Mouse (Mus musculus) brain, embryonic 14.5 days (tissue): ENCODE results near the gene Ppp3ca. TPM values are rescaled to one million over a fixed set of nuclear protein-coding genes. Genes with fewer than 3 reads are reported as not detected.

Source experiments
- DNase-seq: peaks from one replicate; pipeline ENCODE4 v3.0.0-alpha.2; 2011; ENCODE audit warnings: low read depth
- CTCF ChIP-seq: fragments of 200-500 bp; IDR thresholded peaks from 2 replicates; pipeline ENCODE4 v1.5.1; 2012; ENCODE audit warnings: inconsistent platforms, mild to moderate bottlenecking, moderate library complexity, borderline replicate concordance; ENCODE audit not compliant: insufficient read depth, insufficient read length; ENCODE audit errors: extremely low read depth
- POLR2A ChIP-seq: fragments of 200-500 bp; IDR thresholded peaks from 2 replicates; pipeline ENCODE4 v1.6.1; 2012; ENCODE audit warnings: mild to moderate bottlenecking, inconsistent platforms, borderline replicate concordance; ENCODE audit not compliant: poor library complexity, insufficient read depth, insufficient read length, severe bottlenecking; ENCODE audit errors: extremely low read depth
- polyA plus RNA-seq: library from polyadenylated mRNA; depleted of rRNA; stranded (reverse); fragments of >200 nt; gene quantifications from 2 replicates; pipeline ENCODE4 v1.2.3, GENCODE M21; 2012

Gene Ppp3ca
- polyA plus RNA-seq, 1 experiment = 78.6 TPM

DNA sequence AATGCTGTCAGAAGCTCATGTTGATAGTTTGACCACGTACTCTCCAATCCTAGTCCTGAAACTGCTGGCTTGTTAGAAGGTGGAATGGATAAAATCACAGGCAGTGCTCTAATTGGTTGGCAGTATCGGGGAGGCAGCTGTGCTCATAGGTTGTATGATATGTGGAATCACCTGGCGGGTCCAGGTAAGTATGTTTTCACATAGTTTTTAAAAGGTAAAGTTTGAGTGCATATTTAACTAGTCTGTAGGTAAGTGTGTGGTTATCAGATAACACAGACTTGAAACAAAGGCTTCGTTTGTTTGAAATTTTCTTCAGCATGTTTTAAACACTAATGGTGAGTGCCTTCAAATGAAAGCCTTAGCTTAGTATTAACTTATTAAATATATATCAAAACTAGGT, 136.0 kb downstream of the Ppp3ca start:
- no peak for DNase-seq
- TF ChIP-seq CTCF = no peak

DNA sequence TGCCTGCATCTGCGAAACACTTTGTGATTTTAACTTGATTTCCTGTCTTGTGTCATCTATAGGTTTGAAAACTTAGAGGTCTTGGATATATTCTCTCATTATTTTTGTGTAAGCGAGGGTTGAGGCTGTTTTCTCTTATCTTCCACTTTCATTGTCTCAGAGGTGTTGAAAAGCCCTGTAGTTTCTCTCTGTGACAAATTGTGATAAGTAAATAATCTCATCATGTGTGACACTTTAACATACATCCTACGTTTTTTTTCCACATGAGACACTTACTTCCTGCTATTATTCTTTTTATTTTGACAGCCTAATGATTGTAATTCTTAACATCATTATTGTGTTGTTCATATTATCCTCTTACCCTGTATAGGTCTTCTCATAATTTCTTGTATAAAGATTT, 140.3 kb downstream of the Ppp3ca start:
- TF ChIP-seq CTCF (no peak), POLR2A (no peak)
- no peak for DNase-seq

DNA sequence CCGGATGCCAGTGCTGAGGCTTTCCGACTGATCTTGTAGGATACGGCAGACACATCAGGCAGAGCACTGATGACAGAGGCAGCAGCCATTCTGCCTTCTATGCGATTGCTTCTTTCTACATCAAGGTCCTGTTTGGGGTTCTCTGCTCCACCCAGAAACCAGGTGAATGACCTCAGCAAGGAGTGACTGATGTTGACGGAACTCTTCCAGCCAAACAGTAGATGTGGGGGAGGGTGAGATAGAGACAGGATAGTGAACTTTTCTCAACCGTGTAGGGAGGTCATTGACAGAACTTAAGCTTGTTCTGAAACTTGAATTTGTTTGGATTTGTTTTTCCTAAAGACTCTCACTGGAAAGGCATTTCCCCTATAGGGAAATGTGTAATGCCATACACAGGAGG, 142.2 kb downstream of the Ppp3ca start:
- no peak for DNase-seq
- TF ChIP-seq CTCF (no peak), POLR2A (no peak)

DNA sequence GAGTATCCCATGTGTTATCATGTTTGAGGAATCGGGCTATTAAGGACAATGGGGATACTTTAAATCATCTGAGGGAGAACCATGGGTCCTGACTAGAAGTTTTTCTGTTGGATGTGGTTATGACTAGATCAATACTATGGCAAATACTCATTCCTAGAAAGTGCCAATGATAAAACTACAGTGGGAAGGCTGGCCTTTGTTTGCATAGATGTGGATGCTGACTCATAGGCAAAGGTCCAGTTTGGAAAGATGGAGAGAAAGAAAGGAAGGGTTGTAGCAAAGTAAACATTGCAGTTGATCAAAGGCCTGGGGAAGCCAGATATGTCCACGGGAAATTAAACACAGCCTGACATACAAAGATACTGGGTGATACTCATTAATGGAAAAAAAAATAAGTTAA, 142.9 kb downstream of the Ppp3ca start:
- TF ChIP-seq CTCF = no peak
- no peak for TF ChIP-seq POLR2A
- DNase-seq = no peak

DNA sequence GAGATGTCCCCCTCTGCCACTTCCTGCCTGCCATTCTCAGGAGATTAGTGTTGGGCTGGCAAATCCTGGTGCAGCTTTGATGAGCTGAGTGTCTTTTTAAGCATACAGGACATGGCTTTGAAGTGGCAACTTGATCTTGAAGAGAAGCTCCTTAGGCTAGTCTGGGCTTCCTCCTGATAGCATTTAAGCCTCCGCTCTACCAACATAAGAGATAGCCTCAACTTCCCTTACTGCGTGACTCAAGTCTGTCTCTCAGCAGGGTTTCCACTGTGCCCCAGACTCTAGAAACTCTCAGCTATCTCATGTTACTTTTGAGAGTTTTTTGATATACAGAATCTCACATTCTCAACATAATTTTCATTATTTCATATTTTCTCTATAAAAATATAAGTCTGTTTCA, 144.0 kb downstream of the Ppp3ca start:
- no peak for DNase-seq
- TF ChIP-seq CTCF (no peak), POLR2A (no peak)

DNA sequence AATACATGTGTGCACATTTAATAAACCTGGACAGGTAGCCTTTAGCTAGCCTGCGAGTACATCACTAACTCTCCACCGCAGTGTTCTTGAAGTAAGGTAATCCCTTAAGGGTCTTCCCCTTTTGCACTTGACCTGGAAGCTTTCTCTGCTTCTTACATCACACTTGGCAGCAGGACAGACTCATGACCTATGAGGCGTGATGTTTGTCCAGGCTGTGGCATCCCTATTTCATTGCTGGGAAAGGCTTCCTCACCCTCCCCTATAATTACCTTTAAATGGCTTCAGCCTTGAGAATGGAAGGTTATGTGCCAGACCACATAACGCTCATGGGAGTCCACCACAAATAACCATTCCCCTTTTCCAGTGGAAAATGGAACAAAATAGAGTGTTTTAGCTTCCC, 145.0 kb downstream of the Ppp3ca start:
- TF ChIP-seq POLR2A (no peak), CTCF (no peak)
- no peak for DNase-seq

DNA sequence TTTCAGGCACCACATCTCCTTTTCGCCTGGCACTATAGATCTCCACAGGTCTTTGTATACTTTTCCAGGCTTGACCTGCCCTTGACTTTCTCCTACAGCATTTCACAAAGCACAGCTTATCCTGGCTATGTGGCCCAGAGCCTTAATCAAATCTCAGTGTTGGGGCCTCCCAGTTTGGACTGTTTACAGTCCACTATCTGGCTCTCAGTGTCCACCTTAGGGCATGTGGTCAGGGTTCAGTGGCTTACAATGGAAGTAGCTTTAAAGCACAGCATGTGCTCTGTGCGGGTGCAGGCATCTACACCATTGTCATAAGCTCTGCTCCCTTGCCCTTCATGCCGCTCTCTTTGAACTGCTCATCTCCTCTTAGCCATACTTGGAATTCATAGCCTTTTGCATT, 146.4 kb downstream of the Ppp3ca start:
- TF ChIP-seq CTCF (no peak), POLR2A (no peak)
- DNase-seq = no peak

DNA sequence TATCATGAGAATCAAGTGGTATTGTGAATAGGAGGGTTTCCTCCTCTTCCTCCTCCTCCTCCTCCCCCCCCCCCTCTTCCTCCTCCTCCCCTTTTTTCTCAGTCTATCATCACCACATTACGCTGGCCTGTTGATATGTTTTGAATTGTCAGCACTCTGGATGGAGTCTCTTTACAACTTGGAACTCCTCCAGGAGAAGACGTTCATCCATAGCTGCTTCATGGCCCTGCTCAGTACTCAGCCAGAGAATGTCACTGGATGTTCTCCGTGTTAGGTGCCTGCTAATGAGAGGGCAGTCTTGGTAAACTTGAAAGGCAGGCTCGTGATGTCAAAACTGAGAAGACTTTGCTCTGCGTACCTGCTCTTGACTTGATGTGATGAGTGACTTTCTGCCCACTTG, 149.1 kb downstream of the Ppp3ca start:
- DNase-seq = no peak
- TF ChIP-seq POLR2A (no peak), CTCF (no peak)

DNA sequence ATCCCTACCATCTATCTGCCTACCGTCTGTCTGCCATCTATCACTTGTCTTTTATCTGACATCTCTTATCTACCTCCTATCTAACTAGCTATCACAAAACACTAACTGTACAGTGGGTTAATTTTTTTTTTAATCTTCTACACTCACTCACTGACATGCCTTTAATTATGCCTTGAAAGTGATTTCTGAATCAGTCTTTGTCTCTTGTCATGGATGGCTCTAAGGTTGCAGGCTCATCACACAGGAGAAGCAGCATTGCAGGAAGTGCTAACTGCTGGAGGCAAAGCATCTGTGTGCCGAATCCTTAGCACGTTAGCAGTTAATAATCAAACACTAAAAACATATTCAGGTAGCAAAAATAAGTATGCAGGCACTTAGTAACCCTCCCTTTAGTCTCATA, 151.1 kb downstream of the Ppp3ca start:
- TF ChIP-seq CTCF (no peak), POLR2A (no peak)
- DNase-seq = no peak

DNA sequence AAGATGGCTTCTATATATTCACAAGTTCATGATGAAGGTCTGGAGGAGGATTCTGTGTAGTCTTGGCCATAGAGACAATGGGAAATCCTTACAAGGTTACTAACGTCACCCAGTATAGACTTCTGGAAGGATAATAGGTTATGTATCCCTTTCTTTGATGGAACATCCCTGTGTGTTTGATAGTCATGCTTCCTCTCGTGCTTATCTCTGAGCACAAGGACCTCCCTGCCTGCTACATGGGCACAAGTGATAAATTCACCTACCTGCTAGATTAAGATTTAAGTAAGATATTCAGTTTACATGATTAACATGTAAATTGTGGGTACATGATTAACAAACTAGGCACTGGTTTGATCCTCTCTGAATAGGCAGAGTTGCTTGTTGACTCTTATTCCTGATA, 152.1 kb downstream of the Ppp3ca start:
- DNase-seq = no peak
- TF ChIP-seq POLR2A = no peak
- TF ChIP-seq CTCF = no peak

DNA sequence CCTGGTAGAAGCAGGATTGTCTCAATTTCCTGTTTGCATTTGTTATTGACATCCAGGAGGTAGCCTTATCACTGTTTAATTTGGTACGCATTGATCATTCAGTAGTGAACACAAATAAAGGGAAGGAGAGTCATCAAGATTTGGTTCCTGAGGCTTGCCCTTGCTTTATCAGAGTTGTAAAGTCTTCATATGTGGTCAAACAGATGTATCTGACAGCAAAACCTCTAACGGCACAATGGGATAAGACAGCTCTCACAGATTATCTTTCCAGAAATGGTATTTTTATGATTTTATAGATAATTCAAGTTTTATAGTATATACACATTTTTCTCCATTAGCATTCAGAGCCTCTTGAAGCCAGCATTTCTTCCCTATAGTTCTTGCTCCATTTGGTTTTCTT, 152.5 kb downstream of the Ppp3ca start:
- TF ChIP-seq CTCF (no peak), POLR2A (no peak)
- no peak for DNase-seq

DNA sequence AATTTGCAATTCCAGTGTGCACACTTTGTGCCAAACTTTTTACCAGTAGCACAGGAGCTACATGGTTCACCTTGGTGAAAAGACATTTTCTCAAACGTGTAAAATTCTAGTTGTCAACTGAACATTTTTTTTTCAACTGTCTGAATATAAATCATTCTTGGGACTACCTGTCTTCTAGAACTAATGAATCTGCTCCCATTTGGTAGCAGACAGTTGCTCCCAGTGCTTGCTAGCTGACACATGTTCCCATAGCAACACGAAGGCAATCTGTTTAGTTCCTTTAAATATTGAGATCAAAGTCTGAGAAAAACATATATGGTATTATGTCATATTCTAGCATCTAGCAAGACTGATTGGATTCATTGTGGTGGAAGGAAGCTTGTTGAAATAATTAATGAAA, 158.5 kb downstream of the Ppp3ca start:
- DNase-seq = peak; percentile 76
- no peak for TF ChIP-seq CTCF
- no peak for TF ChIP-seq POLR2A

DNA sequence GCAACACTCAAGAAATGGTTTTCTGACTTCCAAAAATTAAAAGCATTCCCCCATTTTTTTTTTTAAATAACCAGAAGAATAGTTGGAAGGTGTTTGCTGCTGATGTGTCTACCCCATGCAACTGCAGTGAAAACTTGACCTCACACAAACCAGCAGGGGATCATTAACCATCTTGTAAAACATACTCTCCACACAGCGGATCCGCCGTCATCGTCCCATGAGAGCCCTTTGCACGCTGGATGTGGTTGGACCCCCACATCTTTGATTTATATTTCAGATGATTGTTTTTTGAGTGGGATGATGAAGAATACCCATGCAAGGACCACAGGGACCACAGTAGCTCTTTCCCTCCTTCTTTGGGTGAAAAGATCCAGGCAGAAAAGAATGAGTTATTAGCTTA, 159.2 kb downstream of the Ppp3ca start:
- TF ChIP-seq CTCF (no peak), POLR2A (no peak)
- DNase-seq = no peak
